Mouse (Mus musculus): ENCODE measurements around the gene Eif5b.
"Not testable (repeated sequence)": the region's sequence is repeated elsewhere in the genome, so short reads cannot be mapped to it uniquely, and the experiment has no call there.

Gene Eif5b

DNA sequence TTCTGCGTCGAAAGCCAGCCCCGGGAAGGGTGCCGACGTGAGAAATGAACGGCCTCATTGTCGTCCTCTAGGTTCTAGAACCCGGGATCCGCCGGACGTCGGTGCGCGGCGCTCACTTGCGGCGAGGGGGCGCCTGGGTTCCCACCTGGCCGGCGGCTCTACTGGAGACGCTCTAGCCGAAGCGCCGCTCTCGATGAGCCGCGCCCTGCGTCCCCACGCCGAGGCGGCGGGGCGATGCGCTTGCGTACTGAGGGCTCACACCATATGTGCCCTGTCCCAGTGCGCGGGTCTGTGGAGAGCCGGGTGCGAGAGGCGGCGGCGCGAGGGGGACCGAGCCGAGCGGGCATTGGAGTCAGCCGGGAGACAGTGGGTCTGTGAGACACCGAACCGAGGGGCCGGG lies at the start of gene Eif5b, which contains the start of gene Txndc9:
Gene Eif5b, plus strand, starts transcription at position 144 of the 400 bp plus-strand sequence.
Gene Txndc9, minus strand, starts transcription at position 27 of the 400 bp plus-strand sequence.
- DNase-seq (ENCODE audit: low spot score in 2 of 2): peak; percentile 95 to 97

DNA sequence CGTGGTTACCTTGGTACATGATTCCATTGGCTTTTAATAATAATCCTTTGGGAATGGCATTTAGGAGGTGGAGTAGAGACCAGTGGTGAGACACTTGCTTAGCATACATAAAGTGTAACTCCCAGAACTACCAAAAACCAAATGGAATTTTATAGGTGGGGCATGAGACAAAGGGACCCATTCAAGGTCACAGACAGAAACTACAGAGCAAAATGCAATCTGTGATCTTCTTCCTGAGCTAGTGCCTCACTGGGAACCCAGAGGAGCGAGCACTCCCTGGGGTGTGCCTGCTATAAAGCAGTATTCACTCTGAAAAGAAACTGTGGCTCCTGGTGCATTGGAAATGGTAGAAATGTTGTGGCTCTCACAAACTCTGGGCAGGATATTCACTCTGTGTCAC lies 48.9 kb upstream of the Eif5b start:
- DNase-seq (ENCODE audit: low spot score in 2 of 2): no peak

DNA sequence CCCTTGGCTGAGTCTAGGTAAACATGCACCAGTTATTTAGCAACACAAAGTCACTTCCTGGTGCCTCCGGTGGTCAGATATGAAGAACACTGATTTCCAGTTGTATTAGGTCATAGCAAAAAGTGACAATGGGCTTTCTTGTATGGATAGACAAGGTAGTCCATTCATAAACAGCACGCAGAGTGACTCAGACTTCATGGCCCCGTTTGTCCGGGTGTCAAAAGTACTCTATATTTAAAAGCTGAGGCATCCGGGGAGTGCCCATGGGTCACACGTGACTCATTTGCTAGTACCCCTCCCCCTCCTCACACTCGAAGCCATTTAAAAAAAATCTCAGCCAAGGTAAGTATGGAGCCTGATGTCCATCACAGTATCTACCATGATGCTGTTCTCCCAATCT lies 43.0 kb upstream of the Eif5b start:
- no peak for DNase-seq (ENCODE audit: low spot score in 2 of 2)

DNA sequence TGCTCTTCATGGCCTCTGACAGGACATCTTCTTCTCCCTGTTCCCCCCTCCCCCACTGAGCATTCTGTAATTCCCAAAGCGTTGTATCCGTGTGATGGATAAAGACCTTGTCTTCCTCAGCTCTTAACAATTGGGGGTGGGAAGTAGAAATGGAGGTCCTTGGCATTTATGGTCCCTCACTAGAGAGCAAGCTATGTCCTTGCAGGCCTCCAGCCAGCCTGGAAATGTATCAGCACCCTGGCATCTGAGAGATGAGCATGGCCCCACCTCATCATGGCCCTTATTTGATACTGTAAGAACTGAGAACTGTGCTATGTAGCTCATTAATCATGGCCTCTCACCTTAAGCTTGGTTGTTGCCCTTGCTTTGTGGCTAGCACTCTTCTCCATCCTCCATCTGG lies 42.6 kb upstream of the Eif5b start:
- DNase-seq (ENCODE audit: low spot score in 2 of 2): no peak

DNA sequence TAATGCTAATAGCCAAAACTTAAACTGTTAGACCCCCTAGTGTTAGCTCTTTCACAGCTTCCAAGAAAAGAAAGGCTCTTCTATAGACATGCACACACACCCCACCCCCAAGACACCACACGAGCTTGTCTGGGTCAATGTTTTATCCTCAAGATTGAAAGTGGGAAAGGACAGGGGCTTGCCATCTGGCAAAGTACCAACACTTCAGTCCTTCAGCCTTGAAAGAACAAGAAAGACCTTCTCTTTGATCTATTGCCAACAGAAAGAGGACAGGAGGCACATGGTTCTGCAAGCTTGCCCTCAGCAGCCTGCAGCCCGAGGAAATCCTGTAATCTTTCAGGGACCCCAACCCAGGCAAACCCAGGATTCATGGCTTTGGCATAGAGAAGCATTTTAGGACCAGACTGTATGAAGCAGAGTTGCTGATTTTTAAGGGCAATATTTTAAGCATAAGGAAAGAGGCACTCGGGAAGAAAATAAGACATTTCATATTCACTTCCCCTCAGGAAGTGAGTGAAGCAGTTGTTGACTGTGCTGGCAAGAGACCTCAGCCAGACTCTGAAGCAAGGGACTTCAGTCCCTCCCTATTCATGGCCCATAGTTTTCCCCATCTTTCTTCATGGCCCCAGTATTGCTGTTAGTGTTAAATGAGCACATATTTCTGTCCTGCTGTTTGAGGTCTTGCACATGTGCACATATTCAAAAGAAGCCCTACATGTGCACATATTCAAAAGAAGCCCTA lies 40.9 kb upstream of the Eif5b start:
- DNase-seq (ENCODE audit: low spot score in 2 of 2): no peak

DNA sequence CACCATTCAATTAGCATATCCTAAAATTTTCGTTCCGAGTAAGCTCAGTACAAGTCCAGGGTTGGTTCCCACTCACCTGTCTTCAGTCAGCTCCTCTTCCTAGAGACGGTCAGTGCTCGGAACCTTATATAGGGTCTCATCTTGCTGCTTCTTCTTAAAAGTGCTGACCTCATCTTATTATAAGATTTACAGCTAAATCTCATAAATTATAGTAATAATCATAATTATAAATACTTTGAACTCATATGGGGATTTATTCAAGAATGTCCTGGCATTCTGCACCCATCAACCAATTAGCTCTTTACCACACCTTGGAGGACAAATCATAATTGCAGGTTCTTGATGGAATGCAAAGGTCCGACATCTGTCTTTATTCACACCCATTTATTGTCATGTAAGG lies 40.2 kb upstream of the Eif5b start, which contains the start of gene Lyg1:
Gene Lyg1, minus strand, starts transcription at position 101 of the 400 bp plus-strand sequence.
- no peak for DNase-seq (ENCODE audit: low spot score in 2 of 2)

DNA sequence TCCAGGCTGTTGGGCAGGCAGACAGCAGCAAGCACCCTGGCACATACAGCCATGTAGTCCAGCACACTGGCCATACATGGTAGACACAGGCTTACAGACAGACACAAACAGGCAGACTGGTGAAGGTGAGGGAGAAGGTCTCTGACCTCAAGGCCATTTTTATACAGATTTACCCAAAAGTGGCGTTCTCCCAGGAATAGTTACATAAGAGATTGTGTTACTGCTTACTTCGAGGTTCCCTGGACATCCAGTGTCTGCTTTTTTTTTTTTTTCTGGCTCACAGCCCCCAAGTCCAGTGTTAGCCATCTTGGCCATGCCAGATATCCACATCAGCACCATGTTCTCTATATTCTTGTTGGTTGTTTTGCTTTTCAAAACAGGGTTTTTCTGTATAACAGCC lies 39.3 kb upstream of the Eif5b start:
- no peak for DNase-seq (ENCODE audit: low spot score in 2 of 2)

DNA sequence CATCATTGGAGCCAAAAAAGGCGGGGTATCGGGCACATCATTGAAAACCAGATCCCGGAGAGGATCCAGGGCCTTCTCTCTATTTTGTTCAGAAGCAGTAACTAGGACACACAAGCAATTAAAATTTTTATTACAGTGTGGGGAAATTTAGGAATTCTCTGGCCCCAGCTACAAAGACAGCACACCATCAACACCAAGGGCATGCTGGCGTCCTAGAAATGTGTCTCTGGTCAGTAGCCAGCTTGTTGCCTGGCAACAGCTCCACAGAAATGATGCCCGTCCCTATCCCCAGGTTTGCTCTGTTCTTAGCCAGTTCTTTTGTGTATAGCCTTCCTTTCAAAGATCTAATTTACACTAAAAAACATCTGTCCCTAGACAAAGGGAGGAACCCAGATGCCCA lies 38.3 kb upstream of the Eif5b start:
- peak; percentile 20 to 42 for DNase-seq (ENCODE audit: low spot score in 2 of 2)

DNA sequence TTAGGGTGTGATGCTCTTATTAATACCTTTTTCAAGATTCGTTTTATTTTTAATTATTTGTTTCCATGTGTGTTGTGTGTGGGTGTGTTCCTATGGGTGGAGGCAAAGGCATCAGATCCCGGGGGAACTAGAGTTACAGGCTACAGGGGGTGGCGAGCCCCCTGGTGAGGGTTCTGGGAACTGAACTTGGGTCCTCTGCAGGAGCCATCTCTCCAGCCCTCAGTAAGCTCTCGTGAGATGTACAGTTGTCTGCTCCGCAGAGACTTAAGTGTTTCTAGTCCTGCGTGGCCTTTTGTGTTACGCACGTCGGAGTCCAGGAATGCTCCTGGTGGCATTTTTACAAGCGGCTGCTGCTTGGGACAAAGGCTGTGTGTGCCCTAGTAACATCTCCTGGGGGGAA lies 32.2 kb upstream of the Eif5b start:
- no peak for DNase-seq (ENCODE audit: low spot score in 2 of 2)

DNA sequence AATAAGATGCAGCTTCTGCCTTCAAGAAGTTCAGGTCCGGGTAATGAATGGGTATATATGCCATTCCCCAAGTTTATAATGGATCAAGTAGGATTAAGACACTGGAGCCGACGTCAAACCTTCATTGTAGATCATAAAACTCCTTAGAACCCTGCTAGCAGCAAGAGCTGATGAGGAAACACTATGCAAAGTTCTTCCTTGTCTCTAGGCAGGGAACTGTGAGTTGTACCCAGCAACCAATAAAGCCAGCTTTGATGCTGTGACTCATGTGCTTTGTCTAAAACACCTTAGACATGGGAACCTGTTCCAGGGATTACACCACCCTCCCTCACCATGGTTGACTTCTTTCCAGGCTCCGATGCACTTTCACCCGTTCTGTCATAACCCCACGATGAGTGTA lies 29.1 kb upstream of the Eif5b start:
- DNase-seq (ENCODE audit: low spot score in 2 of 2): no peak

DNA sequence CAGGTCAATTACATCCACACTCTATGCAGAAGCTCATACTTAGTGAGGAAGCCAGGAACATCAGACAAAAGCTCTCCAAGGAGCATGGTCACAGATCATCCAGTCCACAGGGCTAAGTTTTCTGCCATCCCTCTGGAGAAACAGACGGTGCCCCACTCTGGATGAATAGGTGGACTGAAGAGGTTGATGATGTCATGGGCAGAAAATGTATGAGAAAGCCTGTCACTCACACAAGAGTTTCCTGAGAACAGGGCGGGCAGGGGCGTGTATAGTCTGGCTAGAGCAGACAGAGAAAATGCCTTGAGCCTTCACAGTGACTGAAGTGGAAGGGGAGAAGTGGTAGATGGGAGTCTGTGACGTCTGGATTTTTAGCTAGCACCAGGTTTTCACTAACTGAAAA lies 26.3 kb upstream of the Eif5b start:
- no peak for DNase-seq (ENCODE audit: low spot score in 2 of 2)

DNA sequence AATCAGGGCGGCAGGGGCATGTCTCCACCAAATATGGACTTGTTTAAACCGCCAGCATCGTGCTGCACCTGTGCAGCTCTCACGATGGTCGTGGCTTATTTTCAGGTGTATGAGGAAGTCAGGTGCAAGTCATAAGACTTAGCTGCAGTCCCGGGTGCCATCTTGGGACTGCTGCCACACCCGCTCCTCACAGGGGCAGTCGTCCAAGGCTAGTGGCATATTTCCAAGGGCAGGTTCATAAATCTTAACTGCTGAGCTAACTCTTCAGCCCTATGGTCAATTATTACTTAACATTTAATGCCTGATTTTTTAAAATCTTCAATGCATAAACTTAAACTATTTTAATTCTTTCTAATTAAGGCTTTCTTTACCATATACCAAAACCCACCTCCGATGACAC lies 21.1 kb upstream of the Eif5b start:
- DNase-seq (ENCODE audit: low spot score in 2 of 2): not testable (repeated sequence)

DNA sequence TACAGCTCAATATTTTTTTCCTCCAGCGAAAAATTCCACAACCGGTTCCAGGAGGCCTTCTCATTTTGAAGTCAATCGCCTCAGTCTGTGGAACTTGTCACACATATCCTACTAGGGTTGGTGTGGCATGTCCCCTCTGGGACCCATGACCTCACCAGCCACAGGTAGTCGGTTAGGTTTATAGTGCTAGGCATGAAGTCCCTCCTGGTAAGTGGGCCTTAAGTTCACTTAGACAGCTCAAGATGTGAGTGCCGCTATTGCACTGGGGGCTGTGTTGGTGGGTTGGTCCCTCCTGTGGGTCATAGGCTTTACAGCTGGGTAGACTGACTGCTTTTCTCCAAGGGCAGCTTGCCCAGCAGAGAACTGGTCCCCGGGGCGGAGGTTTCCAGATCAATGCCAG lies 20.5 kb upstream of the Eif5b start:
- no peak for DNase-seq (ENCODE audit: low spot score in 2 of 2)

DNA sequence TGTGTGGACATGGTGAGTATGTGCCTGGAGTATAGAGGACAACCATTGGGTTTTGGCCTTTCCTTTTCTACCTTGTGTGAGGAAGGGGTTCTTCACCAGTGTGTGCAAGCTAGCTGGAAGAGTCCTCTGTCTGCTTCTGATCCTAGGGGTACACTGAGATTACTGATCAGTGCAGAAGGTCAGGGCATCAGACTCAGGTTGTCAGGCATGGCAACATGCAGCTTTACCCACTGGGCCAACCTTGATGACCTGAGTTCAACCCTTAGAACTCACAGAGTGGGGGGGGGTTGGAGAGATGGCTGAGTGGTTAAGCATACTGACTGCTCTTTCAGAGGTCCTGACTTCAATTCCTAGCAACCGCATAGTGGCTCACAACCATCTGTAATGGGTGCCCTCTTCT lies 13.5 kb upstream of the Eif5b start:
- no peak for DNase-seq (ENCODE audit: low spot score in 2 of 2)

DNA sequence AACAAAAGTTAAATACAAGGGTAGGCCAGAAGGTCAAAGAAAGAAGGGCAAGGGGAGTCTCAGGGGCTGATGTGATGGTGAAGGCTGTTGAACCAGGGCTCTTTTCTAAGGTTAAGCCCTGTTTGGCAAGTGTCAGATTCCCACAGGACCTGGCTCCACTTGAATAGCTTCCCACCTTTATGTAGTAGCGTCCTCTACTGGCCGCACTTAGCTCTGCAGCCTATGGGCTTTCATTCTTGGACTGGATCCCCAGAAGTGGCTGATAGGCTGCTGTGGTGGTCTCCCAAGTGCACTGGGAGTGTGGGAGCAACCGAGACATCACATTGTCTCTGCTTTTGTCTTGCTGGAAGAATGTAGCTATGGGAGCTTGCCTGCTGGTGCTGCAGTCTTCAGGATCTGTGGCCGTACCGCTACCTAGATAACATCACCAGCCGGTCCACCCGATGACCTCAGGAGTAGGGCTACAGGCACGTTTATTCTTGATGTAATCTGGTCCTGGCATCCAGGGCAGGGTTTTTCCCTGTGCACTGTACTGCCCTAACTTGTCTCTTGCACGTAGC lies 12.0 kb upstream of the Eif5b start:
- DNase-seq (ENCODE audit: low spot score in 2 of 2): peak; percentile 35 to 53

DNA sequence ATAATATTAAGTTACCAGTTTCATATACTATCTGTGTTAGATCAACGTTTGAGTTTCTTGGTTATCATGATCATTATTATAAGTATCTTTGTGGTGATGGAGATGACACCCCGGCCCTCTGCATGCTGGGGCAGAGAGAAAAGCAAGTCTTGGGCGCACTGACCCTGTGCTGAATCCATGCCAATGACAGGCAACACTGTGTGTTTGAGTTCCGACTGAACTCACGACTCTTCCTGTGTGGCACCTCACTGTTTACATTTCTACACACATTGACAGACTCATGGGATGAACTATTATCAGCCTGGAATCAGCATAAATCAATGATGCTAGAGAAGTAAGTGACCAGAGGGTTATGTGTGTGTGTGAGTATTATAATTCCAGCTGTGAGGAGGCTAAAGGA lies 10.0 kb upstream of the Eif5b start:
- DNase-seq (ENCODE audit: low spot score in 2 of 2): no peak

DNA sequence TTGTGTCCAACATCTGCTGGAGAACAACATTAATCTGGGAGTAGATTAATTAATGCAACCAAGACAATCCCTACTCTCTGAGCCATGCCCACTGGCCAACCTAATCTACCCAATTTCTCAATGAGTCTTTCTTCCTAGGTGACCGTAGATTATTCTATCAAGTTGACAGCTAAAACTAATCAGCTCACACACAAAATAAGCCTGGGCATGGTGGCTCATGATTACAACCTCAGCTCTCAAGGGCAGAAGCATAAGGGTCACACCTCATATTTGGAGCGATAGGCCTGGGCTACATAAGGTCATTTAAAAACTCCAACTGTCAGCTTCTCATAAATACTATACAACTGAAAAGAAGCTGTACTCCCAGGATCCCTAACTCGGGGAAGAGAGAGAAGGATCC lies 1.6 kb upstream of the Eif5b start:
- no peak for DNase-seq (ENCODE audit: low spot score in 2 of 2)

DNA sequence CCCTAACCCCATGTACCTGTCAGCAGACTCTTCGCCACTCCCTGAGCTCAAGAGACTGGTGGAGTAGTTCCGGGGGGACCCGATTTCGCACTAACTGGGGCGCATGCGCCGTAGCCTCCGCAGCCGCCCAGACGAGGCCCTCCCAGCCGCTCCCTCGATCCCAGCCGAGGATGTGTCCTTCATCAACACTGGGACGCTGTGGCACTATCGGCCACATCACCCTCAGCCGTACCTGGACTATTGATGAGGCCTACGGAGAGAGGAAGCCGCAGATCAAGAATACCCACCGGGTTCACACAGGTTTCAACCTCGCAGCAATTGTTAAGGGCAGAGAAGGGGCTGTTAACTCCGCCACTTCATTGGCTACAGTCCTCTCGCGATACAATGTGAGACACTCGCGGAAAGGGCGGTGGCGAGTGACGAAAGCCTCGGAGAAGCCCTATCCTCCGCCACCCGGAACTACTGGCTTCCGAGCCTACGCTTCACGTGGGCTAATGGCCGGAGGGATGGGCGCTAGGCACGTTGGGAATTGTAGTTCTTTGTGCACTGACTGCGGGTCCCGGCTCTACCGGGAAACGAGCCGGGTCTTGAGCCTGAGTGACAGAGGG lies 829 bp upstream of the Eif5b start:
- peak; percentile 98 to 99 for DNase-seq (ENCODE audit: low spot score in 2 of 2)

DNA sequence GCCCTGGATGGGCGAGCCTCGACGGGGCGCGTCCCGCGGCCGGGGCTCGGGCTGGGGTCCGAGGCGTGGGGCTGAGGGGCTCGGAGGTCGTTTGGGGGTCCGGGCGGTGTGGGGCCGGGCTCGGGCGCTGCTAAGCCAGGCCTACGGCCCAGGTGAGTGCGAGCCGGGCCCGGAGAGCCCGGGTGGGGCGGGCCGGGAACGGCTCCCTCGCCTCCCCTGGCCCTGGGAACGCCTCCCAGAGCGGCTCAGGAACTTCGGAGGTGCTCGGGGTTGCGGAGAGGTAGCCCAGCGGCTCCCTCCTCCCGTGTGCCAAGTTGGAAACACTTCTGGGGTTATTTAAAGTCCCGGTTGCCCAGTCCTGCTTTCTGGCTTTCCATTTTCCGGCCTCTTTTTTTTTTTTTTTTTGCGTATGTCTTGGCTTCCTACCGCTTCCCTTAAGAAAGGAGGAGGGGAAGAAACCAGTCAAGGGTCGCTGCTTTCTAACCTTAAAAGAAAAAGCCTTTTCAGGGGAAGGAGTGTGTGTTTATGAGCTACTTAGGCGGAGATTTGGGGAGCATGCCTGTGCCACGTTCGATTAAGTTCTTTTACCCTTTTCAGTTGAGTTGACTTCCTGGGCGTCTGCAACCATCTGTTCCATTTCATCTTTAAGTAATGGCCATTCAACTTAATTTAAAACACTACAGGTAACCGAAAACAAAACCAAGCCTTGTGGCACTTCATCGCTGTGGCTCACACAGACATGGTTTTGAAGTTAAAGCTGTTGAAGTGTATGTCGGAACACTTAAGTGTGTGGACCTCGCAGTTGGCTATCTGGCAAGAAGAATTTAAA lies 775 bp downstream of the Eif5b start:
- no peak for DNase-seq (ENCODE audit: low spot score in 2 of 2)

DNA sequence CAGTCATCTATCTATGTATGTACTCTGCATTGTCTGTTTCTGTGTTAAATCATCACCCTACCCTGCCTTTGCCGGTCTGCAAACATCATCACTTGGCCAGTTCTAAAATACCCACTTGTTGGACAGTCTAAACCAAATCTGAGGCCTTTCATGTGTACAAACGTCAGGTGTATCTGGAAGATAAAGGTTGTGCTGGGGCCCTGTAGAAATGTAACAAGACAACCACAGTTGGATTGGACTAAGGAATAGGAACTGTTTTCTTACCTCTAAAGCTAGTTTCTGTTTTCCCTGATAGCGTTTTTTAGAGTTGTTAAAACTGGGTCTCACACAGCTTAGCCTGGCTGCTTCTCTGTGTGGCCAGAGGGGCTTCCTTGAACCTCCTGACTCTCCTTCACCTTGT lies 1.7 kb downstream of the Eif5b start:
- no peak for DNase-seq (ENCODE audit: low spot score in 2 of 2)

DNA sequence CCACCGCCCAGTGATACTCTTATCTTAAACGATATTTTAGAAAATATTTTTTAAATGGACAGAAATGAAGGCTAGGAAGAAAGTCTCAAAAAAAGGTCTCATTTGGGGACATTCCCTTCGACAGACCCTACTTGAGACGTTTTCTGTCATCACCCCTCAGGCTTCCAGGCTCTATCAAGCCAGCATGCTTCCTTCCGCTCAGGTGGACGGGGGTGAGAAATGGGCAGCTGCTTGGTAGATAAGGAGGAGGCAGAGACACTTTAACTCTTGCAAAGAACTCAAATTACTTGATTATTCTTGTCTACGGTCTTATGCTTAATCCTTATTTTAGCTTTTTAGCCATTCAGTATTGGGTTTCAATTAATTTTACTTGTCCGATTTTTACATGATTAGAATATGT lies 3.0 kb downstream of the Eif5b start:
- DNase-seq (ENCODE audit: low spot score in 2 of 2): no peak

DNA sequence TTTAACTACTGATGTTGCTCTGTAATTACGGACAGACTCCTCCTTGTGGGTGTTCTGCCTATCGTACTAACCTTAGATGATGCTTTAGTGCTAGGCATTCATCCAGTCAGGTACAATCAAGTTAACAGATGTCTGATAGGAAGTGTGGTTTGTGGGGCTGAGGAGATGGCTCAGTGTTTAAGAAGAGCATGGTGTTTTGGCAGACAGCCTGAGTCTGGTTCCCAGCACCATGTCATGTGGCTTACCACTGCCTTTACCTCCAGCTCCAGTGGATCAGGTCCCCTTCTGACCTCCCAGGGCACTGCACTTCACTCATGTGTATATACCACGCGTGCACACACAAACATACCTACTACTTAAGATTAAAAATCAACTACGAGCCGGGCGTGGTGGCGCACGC lies 4.1 kb downstream of the Eif5b start:
- DNase-seq (ENCODE audit: low spot score in 2 of 2): no peak

All from right cerebral cortex, adult 2 months (tissue).